ENCODE assay signal across 7 mouse cellular contexts in genomic region chr15:94589219-94590075, GRCm38 (mm10). TPM values are rescaled to one million over a fixed set of nuclear protein-coding genes. Genes with fewer than 3 reads are reported as not detected.
DNase-seq lines count a peak whose midpoint lies in the region; ATAC-seq and TF ChIP-seq lines count a peak whose summit lies in the region.

TSS of gene Twf1 (minus strand) at chr15:94589889.

- ATAC-seq in intestine, postnatal 0 days: peak; percentile 97
- peak; percentile 100 for ATAC-seq in midbrain, embryonic 12.5 days (ENCODE audit: low FRiP score, low read depth)

- peaks cover 22% of the 10 kb centered on the region for H3K36me3 ChIP-seq in embryonic facial prominence, embryonic 10.5 days (replicated peaks)
- H3K36me3 ChIP-seq in intestine, postnatal 0 days (ENCODE audit: control insufficient read depth, insufficient read depth): peaks cover 17% of the 10 kb centered on the region
- peaks cover 14% of the 10 kb centered on the region for H3K36me3 ChIP-seq in midbrain, embryonic 12.5 days
- H3K36me3 ChIP-seq in small intestine, adult 2 months (ENCODE audit: control insufficient read depth, insufficient read depth, low read length): peaks cover 18% of the 10 kb centered on the region

- peak within 1 kb of the TSS; percentile 99 for H3K9ac ChIP-seq in intestine, postnatal 0 days (ENCODE audit: low read depth, low read length)
- peak within 1 kb of the TSS; percentile 93 for H3K9ac ChIP-seq in midbrain, embryonic 12.5 days (replicated peaks)

- H3K9me3 ChIP-seq in embryonic facial prominence, embryonic 10.5 days: no peaks in the 10 kb centered on the region
- no peaks in the 10 kb centered on the region for H3K9me3 ChIP-seq in intestine, postnatal 0 days (ENCODE audit: control insufficient read depth)
- H3K9me3 ChIP-seq in midbrain, embryonic 12.5 days: no peaks in the 10 kb centered on the region

- H3K27me3 ChIP-seq in embryonic facial prominence, embryonic 10.5 days (replicated peaks; ENCODE audit: low read depth, poor library complexity, severe bottlenecking): no peaks in the 10 kb centered on the region
- H3K27me3 ChIP-seq in intestine, postnatal 0 days (replicated peaks; ENCODE audit: control insufficient read depth, insufficient read depth, low read length): no peaks in the 10 kb centered on the region
- H3K27me3 ChIP-seq in midbrain, embryonic 12.5 days: no peaks in the 10 kb centered on the region
- no peaks in the 10 kb centered on the region for H3K27me3 ChIP-seq in small intestine, adult 2 months (ENCODE audit: control insufficient read depth, insufficient read depth, low read length)

- intact Hi-C loops in left cerebral cortex, postnatal 4 days (cut with DNase I): no loop called here

- peaks cover 11% of the 10 kb centered on the region for H3K4me1 ChIP-seq in embryonic facial prominence, embryonic 10.5 days
- no peaks in the 10 kb centered on the region for H3K4me1 ChIP-seq in intestine, postnatal 0 days (replicated peaks; ENCODE audit: control insufficient read depth, insufficient read depth, low read length)
- H3K4me1 ChIP-seq in midbrain, embryonic 12.5 days: peaks cover 13% of the 10 kb centered on the region
- H3K4me1 ChIP-seq in small intestine, adult 2 months (ENCODE audit: control insufficient read depth, insufficient read depth, insufficient read length, low read length): peaks cover 8% of the 10 kb centered on the region; the same call in 1 of the 2 replicates

- DNase-seq in adrenal gland, postnatal 10 days: peak; percentile 100
- peak; percentile 98 for DNase-seq in embryonic facial prominence, embryonic 10.5 days (ENCODE audit: low spot score)
- no peak for DNase-seq in gonadal fat pad, adult 2 months (ENCODE audit: low read depth)
- DNase-seq in left cerebral cortex, postnatal 4 days: peak; percentile 99

- TF ChIP-seq CTCF in intestine, postnatal 0 days (IDR thresholded peaks at IDR 0.05; ENCODE audit: low read depth): peak; percentile 57
- TF ChIP-seq CTCF in small intestine, adult 2 months (IDR thresholded peaks at IDR 0.05; ENCODE audit: extremely low read depth, insufficient read length, insufficient replicate concordance, low read depth, low read length): 0 out of 2 replicates have a peak, but pooled peaks have one; percentile 16

- peak within 1 kb of the TSS; percentile 92 for H3K27ac ChIP-seq in embryonic facial prominence, embryonic 10.5 days (replicated peaks)
- peak within 1 kb of the TSS; percentile 91 for H3K27ac ChIP-seq in intestine, postnatal 0 days (ENCODE audit: low read depth, low read length)
- H3K27ac ChIP-seq in midbrain, embryonic 12.5 days (replicated peaks): peak within 1 kb of the TSS; percentile 77
- H3K27ac ChIP-seq in small intestine, adult 2 months (ENCODE audit: insufficient read depth, low read depth, low read length): peak within 1 kb of the TSS; percentile 70

- TF ChIP-seq POLR2A in small intestine, adult 2 months (IDR thresholded peaks at IDR 0.05; ENCODE audit: low read depth, low read length): peak; percentile 77; the same call in 1 of the 2 replicates

- peak within 1 kb of the TSS; percentile 97 for H3K4me3 ChIP-seq in embryonic facial prominence, embryonic 10.5 days
- peak within 1 kb of the TSS; percentile 100 for H3K4me3 ChIP-seq in intestine, postnatal 0 days (ENCODE audit: low read depth, low read length)
- peak within 1 kb of the TSS; percentile 91 for H3K4me3 ChIP-seq in midbrain, embryonic 12.5 days
- H3K4me3 ChIP-seq in small intestine, adult 2 months (ENCODE audit: low read depth, low read length): peak within 1 kb of the TSS; percentile 99

- peak within 1 kb of the TSS; percentile 61 for H3K4me2 ChIP-seq in intestine, postnatal 0 days (replicated peaks; ENCODE audit: low read depth)
- peak within 1 kb of the TSS; percentile 76 for H3K4me2 ChIP-seq in midbrain, embryonic 12.5 days (replicated peaks)

- WGBS in embryonic facial prominence, embryonic 10.5 days: under 1% methylated on average over 70 of the region's 70 CpGs
- WGBS in intestine, postnatal 0 days: under 1% methylated on average over 57 of the region's 70 CpGs
- 0% methylated on average over 66 of the region's 70 CpGs for WGBS in midbrain, embryonic 12.5 days
- WGBS in small intestine, adult 2 months: under 1% methylated on average over 69 of the region's 70 CpGs

RNA-seq across cellular contexts. Expression of gene Twf1, which starts in this region (rescaled TPM):
- 10 to 100 TPM; 62.7 to 65.2 TPM for total RNA-seq in adrenal gland, postnatal 10 days (2021)
- polyA plus RNA-seq in embryonic facial prominence, embryonic 10.5 days (2016; fragmentation: Nextera tagmentation; extraction: Ambion mirVana): 66.1 and 68.9 TPM in 2 replicates
- 43.3 and 48.5 TPM in 2 replicates for polyA plus RNA-seq in gonadal fat pad, adult 2 months (2012; rRNA removed)
- polyA plus RNA-seq in intestine, postnatal 0 days (2015; fragmentation: Nextera tagmentation; extraction: Ambion mirVana): 121 and 122 TPM in 2 replicates
- 10 to 100 TPM; 51.4 to 52.5 TPM for total RNA-seq in left cerebral cortex, postnatal 4 days (2021)
- polyA plus RNA-seq in midbrain, embryonic 12.5 days (2016; fragmentation: Nextera tagmentation; extraction: Ambion mirVana): 93.7 and 98.6 TPM in 2 replicates
- 21.3 and 42.5 TPM in 2 replicates for polyA plus RNA-seq in small intestine, adult 2 months (2012; rRNA removed)
